Mouse (Mus musculus): Measurements from ENCODE around the gene Npr1.

Npr1 gene

DNA sequence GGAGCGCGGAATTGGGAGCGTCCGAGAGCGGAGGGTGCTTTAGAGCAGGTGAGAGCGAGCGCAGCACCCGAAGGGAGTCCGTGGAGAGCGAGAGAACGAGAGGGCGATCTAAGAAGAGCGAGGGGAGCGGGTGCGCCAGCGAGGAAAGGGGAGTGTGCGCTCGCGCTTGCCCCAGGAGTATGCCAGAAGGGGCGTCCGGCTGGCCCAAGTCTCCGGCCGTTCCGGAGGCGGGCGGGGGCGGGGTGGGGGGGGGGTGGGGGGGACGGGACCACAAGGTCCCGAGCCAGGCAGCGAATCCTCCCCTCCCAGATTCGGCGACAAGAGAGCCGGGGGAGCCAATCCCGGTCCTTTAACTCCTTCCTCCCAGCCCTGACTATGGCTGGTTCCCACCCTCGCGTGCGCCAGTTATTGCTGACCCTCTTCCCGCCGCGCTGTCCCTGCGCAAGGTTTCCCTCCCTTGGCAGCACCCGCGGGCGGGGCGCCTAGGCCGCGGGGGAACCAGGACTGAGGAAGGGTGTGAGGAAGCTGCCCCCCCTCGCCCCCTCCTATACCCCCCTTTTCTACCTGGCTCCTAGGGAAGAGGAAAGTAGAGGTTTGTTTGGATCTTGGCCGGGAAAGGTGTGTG is at the start of gene Npr1:
Npr1 (minus strand) TSS at position 181 of the 625 bp plus-strand sequence.
- ATAC-seq (ENCODE audit: low TSS enrichment): no peak

DNA sequence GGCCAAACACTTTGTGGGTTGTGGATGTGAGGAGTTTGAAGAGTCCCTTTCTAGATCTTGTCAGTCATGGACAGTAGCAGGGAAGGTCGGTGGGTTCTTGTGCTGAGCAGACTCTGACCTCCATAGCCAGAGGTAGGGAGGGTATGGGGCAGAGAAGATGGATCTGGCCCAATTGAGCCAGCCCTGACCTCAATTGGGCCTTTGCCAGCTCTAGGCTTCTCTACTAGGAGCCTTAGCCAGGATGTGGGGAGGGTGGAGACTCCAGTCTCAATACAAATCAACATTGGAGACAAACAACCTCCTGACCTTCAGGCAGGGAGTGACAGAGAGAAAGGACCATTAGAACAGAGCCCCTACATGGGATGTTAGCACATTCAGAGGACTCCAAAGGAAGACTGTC is 49.6 kb upstream of the Npr1 start:
- no peak for ATAC-seq (ENCODE audit: low TSS enrichment)

DNA sequence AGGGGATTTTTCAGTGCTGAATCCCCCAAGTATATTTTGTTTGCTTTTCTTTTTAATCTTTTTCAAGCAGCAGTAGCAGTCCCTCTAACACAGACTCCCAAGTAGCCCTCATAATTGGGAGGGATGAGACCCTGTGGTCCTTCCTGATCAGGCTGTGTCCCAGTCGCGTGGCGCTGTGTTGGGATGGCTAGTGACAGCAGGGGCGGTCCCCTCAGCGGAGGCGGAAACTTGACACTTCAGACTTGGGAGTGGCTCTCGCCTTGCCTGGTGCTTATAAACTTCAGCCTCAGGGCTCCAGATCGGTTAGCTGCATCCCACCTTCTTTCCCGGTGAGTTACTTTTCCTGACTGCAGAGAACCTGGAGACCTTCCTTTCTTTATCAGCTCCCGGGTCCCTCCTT is 49.0 kb upstream of the Npr1 start:
- ATAC-seq (ENCODE audit: low TSS enrichment): peak; percentile 57

DNA sequence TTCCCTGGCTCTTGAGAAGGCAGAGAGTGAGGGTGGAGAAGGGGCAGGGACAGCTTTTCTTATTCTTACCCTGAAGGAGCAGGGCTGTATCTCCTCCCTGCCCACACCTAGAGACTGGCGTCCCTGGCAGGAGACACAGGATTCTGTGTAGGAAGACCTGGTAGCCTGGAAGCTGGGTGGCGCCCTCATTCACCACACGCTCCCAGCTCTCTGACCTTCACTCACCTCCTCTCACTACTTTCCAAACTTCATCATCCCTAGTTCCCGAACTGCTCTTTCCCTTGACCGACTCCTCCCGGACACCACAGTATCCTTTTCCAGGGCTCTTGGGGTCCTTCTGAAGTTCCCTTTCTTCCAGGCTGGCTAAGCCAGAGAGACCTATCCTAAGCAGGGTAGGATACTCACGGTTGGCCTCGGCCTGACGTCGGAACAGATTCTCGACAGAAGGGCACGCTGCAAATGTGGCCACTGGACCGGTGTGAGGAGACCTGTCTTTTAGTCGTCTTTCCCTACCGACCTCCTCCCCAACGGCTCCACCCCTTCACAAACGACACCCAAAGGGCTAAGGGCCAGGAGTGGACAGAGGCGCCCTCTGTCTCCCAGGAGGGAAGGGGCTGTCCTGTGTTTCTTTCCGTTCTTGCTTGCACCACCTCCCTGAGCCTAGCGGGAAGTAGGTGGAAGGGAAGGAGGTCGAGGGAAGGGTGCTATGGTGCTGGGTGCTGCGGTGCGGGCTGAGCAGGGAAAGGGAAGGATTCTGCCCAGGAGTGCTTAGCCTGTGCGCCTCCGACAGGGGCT is 48.3 kb upstream of the Npr1 start, which contains the start of the genes S100a1 and S100a13:
S100a1 (minus strand) TSS at position 597 of the 795 bp plus-strand sequence.
S100a13 (plus strand) TSS at position 640 of the 795 bp plus-strand sequence.
- peak; percentile 71 for ATAC-seq (ENCODE audit: low TSS enrichment)

DNA sequence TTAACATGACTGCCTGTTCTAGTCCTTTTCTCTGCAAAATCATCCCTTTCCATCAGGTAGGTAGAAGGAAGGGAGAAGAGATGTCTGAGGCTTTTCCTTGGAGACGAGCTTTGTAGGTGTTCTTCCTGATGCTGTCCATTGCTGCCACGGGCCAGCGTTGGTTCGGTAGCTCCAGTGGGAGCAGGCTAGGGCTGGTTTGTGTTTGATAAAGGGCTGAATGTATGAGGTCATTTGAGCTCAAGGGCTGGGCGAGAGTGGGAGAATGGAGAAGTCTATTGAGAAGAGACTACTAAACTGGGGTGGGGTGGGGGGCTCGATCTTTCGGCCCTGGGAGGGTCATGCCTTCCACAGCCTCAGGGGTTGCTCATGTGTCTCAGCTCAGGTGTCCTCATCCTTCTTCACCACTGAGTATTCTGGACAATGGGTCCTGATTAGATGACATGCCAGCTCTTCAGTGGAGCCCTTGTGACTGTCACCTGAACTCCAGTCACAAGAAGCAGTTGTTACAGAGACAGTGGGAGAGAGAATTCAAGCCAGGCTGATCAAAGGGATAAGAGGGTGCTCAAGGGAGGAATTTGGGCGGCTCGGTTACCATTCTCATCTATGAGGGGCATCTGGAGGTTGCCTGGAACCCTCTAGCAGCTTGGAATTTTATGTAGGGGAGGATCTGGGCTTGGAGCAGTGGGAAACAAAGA is 47.4 kb upstream of the Npr1 start:
- no peak for ATAC-seq (ENCODE audit: low TSS enrichment)

DNA sequence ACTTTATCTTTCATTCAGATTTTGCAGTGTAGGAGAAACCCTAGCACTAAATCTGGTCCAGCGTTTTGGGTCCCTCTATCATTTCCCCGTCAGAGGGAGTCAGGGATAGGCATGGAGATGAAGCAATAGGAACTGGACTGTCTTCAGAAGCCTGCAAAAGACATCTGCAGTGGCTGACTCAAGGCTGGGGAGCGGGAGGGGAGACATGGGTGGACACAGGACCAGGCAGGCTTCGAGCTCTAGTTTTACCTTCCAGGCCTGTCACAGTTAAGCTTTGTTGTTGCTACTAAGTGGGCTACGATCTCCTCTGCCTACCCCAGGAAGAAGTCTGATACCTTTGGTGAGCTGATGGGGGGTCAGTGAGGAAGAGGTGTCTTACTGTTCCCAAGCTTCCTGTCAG is 46.6 kb upstream of the Npr1 start:
- ATAC-seq (ENCODE audit: low TSS enrichment): no peak

DNA sequence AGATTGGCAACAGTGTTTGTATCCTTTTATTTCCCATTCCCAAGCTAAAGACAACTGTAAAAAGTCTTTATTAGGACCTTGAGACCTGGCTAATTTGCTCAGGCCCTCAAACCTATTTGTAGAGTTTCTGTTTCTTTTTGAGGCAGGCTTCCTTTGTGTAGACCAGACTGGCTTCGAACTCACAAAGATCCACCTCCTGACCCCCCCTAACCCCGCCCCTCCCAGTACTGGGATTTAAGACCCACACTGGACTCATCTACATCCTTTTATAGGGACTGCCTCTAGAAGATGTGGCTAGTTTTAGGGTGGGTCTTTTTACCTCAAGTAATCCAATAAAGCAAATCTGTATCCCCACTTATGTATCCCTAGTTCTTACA is 44.1 kb upstream of the Npr1 start:
- ATAC-seq (ENCODE audit: low TSS enrichment): no peak

DNA sequence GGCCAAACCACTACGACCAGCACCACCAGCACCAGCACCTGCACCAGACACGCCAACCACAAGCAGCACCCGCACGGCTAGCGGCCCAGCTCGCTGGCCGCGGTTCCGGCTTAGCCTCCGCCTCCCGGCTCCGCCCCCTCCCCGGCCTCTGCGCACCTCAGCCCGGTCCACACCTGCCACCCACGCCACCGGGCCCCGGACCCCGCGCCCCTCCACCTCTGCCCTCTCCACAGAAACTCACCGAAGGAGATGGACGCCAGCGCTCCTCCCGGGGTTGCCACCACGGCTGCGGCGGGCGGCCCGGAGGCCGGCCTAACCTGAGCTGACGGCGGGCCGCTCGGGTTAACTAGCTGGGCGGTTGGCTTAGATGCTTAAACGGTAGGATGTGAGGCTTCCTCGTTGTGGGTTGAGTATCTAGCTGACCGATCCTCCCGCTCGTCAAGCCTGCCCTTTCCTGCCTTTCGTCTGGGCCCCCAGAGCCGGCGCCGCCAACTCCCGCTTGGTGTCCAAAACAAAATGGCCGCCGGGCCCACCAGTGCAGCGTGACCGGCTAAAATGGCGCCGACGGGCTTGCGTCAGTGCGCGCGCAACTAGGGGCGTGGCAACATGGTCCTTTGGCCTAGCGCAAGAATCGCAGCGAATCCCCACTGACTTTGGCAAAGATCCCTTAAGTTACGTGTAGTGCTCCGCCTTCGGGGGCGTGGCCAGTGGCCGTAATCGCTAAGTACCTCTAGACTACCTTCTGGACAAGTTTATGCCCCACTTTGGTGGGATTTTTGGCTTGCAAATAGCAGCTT is 43.5 kb upstream of the Npr1 start, which contains the start of gene Chtop:
Chtop (minus strand) TSS at position 549 of the 797 bp plus-strand sequence.
- ATAC-seq (ENCODE audit: low TSS enrichment): peak; percentile 84

DNA sequence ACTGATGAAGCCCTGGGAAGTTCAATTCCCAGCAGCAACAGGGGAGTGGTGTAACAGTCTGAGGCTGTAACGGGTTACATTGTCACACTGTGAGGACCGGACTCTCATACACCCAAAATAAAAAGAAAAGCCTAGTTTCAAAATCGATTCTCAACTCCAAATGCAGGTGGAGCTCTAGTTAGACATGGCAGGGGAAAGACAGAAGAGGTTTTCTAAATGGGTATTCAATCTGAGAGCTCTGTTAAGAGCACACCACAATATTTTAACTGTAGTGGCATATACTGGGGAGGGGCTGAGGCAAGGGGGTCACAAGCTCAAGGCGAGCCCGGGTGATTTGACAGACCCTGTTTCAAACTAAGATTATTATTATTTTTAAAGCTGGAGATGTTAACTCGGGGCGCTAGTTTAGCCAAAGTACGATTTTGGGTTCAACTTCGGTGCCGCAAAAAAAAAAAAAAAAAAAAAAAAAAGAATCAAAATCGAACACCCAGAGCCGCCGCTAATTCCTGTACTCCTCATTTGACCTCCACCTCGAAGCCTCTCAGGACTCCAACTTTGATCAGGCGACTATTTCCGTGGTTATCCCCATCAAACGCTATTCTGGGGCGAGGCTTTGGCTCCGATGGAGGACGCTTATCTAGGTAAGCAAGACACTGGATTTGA is 42.8 kb upstream of the Npr1 start:
- ATAC-seq (ENCODE audit: low TSS enrichment): peak; percentile 8; the same call in 1 of the 2 replicates

DNA sequence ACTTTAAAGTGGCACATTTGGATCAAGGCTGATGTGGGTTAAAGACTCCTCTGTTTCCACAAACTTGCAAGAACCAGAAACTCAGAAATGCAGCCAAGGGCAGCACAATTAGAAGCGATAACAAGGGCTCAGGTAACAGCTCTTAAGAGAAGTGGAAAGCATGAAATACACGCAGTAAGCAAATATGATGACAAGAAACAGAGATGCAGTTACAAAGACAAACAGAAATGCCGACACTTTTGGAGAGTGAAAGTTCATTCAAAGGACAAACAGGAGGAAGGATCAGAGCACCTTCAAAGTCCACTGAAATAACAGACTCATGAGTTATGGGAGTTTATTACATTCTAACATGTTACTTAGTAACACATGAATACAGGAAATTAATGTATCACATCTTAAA is 40.7 kb upstream of the Npr1 start:
- no peak for ATAC-seq (ENCODE audit: low TSS enrichment)

DNA sequence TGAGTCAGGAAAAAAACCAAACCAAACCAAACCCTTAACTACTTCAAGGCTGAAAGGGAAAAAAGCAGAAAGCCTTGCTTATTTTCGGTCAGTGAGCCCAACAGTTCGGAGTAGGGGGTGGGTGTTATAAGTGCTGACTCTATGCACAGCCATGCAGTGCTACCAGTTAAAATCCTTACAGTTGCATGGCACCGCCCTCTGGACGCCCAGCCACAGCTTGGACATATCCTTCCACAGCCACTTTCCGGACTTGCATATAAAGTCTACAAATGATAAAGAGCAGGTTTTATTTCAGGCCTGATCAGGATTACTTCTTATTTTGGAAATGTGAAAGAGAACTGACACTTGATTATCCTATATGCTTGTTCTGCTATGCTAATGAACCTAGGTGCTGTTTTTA is 39.5 kb upstream of the Npr1 start:
- no peak for ATAC-seq (ENCODE audit: low TSS enrichment)

DNA sequence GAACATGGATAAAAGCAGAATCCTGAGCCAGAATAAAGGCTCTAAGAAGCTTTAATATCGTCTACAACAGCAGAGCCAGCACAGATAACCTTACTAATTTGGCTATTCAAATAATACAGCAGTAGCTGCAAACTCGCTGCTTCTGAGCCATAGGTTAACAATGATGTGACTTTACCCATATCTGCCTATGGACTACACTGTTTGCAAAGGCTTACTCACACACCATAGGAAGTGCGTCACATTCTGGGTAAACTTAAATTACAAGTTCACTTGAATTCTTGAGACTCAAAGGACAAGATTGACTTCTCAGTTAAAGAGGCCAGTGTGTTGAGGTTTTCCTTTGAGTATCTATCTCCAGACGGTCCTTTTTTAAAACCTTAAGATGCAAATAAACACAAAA is 37.8 kb upstream of the Npr1 start:
- ATAC-seq (ENCODE audit: low TSS enrichment): no peak

DNA sequence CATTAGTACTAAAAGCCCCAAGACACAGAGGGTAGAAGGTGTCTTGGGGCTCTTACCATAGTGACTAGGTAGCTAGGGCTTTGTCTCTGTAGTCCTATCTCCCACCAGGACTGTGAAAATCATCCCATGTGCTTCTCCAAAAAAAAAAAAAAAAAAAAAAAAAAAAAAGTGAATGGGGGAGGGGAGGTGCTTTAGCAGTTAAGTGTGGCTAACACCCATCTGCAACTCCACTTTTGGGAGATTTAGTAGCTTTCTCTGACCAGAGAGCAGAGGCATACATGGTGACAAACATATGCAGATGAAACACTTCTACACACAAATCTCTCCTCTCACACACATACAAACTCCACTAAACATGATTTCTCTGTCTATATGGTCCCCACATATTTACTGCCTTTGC is 31.9 kb upstream of the Npr1 start:
- ATAC-seq (ENCODE audit: low TSS enrichment): no peak

DNA sequence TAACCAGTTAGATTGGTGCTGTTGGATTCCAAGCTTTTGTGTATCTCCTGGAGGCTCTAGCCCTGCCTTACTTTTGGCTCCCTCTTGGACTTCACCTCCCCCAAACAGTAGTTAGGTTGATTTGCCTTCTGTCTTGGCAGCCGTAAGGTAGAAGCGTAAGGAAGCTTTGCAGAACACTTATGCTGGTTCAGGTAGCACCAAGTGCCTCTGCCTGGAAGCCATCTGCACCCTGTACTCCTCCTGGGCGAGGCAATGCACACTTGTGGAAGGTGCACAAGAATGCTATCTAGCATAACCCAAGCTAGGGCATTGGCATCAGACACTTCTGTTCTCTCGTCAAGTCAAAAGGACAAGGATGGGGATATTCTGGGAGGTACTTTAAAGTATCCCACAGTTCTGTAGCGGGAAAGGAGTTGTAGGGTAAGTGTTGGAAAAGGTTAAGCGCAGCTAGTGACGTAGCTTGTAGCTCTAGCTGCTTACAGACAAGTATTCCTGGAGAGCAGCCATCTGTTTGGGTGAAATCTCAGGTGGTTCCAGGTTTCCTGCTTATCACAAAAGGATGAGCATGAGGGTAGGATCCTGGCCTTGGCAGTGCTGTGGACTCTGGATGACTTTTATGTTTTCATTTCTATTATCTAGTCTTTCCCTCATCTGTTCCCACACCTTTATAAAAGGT is 30.3 kb upstream of the Npr1 start:
- ATAC-seq (ENCODE audit: low TSS enrichment): peak; percentile 20; the same call in 1 of the 2 replicates

DNA sequence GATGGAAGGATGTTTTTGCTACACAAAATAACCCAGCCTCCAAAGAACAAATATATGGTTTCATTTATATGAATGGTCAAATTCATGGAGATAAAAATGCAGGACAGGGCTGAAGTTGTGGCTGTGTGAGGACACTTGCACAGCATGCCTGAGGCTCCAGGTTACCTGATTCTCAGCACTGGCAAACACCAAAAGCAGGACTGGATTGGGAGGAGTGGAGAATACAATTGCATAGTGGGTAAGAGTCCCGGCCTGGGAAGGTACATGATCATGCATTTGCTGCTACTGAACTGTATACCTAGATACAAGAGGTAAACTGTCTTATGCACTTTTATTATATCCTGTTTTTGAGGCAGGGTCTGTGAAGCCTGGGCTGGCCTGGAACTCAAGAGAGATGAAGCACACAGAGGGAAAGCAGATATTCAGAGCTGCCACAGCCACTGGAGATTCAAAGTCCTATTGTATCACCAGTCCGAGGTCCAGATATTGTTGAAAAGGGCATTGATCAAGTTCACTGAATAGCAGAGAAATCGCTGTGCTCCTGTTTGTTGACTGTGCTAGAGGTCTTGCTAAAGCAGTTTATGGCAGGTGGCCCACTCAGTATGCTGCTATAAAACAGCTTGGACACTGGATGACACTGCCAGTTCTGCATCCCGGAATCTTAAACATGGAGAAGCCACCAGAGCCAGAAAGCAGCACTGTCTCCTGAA is 28.3 kb upstream of the Npr1 start:
- no peak for ATAC-seq (ENCODE audit: low TSS enrichment)

DNA sequence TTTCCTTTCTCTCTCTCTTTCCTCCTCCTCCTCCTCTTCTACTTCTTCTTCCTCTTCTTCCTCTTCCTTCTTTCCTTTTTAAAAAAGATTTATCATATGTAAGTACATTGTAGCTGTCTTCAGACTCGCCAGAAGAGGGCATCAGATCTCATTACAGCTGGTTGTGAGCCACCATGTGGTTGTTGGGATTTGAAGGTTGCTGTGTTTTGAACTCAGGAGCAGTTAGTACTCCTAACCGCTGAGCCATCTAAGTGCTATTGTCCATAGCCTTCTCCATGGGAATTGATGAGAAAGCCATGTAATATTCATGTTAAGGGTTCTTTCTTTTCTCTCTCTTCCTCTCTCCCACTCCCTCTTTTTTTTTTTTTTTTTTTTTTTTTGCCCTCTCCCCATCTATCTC is 25.7 kb upstream of the Npr1 start:
- ATAC-seq (ENCODE audit: low TSS enrichment): no peak

DNA sequence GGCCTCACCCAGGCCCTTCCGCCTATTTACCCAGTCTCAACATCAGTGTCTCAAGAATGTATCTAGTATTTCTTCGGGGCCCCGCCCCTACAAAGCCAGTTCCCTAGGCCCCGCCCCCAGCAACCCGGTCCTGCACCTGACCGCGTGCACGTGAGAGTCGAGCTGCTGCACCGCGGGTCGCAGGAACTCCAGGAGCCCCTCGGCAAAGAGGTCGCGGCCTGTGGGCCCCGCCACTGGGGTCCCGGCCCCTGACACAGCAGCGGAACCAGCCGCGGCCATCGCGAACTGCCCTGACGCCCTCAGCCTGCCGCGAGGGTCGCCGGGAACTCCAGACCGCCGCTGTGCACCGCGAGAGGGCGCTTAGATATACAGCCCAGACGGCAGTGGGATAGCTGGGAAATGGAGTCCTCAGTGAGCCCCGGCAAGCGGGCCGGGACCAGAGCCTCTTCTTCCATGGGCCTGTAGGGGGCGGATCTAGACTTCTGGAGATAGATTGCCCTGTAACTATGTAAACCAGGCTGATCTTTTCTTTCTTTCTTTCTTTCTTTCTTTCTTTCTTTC is 25.1 kb upstream of the Npr1 start, which contains the start of gene Snapin:
Snapin (minus strand) TSS at position 338 of the 561 bp plus-strand sequence.
- ATAC-seq (ENCODE audit: low TSS enrichment): peak; percentile 97

DNA sequence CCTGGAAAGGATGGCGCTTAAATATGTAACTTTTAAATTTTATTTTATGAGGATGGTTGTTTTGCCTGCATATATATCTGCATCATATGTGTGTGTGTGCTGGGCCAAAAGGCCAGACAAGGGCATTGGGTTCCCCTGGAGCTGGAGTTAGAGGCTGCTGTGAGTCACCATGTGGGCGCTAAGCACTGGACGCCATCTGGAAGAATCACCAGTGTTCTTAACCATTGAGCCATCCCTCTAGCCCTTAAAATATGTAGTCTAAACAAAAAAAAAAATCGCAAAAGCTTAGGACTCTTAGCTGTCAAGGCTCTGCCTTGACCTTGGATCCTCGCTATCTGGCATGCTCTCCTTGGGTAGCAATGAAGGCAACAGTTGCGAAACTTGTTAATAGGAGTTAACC is 22.9 kb upstream of the Npr1 start:
- no peak for ATAC-seq (ENCODE audit: low TSS enrichment)

DNA sequence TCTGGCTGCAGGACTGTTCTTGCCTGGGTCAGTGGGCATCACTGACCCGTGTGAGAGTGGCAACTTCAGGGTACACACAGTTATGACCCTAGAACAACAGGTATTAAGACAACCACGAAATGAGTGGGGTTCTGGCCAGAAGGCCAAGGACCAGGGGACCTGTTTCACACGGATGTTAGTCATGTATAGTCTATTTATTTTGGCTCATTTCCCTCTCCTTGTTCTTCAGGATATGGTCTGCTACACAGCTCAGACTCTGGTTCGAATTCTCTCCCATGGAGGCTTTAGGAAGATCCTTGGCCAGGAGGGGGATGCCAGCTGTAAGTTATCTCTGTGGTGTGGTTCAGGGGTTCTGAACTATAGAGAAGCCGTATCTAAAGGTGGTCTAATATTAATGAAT is 21.3 kb upstream of the Npr1 start:
- no peak for ATAC-seq (ENCODE audit: low TSS enrichment)

All from frontal cortex, adult (tissue).